Mouse (Mus musculus): Measurements from ENCODE around the gene Rad51b. TPM values are rescaled to one million over a fixed set of nuclear protein-coding genes. Genes with fewer than 3 reads are reported as not detected.

The Rad51b gene
- polyA plus RNA-seq, 1 experiment, result 13.8 TPM

DNA sequence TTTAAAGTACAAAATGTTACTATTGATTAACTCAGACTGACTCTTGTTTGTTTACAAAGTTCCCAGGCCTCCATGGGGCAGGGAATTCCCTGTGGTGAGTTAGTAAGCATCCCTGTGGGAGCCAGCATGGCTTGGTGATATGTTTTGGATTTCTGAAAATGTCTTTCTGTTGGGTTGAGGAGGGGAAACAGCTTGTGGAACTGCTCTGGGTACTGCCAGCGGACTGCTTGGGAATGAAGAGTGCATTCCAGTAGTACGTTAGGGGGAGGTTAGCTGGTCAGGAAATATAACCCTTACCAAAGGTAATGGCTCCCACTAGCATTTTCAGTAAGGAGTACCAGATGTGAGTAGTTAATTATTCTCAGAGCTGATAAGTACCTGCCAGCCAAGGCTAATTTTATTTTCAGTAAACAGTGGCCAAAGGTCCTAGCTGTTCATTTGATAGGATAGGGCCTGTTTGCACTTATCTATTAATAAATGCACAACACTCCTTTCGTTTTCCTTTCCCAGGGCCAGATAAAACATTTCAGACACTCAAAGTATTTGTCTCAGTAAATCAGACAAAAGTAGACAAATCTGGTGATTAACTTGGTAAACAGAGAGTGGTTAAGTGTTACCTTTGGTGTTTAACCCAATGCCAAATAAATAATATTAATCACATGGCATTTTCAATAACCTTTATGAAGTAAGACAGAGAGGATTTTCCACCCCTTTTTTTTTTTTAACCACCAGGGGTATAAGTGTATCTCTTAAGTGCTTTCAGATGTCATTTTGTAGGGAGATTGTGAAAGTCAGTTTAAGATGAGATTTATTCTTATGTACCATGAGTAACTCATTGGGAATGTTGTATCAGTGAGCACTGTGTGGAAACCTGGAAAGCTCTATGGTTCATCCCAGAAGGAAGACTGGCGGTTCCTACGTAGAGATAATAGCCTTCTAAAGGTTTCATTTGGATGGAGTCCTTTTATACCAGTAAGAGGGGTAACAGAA is 235.0 kb downstream of the Rad51b start:
- no peak overlapping the region for H3K27ac ChIP-seq (ENCODE audit: insufficient read depth, low read length)
- H3K4me1 ChIP-seq (ENCODE audit: control insufficient read depth, insufficient read depth, low read length), result no peaks in the 10 kb centered on the region
- TF ChIP-seq POLR2A (IDR thresholded peaks at IDR 0.05; ENCODE audit: insufficient read depth, low read length), result no peak
- H3K9ac ChIP-seq (ENCODE audit: low read depth, poor library complexity, severe bottlenecking), result no peak overlapping the region
- H3K36me3 ChIP-seq (ENCODE audit: control insufficient read depth, insufficient read depth, low read length, poor library complexity, severe bottlenecking), result no peaks in the 10 kb centered on the region
- H3K9me3 ChIP-seq (replicated peaks; ENCODE audit: control insufficient read depth, insufficient read depth, low read length, poor library complexity, severe bottlenecking), result no peaks in the 10 kb centered on the region
- no peak overlapping the region for H3K4me3 ChIP-seq (ENCODE audit: low read depth, low read length)
- no peaks in the 10 kb centered on the region for H3K27me3 ChIP-seq (ENCODE audit: control insufficient read depth, insufficient read depth, low read length, poor library complexity, severe bottlenecking)

DNA sequence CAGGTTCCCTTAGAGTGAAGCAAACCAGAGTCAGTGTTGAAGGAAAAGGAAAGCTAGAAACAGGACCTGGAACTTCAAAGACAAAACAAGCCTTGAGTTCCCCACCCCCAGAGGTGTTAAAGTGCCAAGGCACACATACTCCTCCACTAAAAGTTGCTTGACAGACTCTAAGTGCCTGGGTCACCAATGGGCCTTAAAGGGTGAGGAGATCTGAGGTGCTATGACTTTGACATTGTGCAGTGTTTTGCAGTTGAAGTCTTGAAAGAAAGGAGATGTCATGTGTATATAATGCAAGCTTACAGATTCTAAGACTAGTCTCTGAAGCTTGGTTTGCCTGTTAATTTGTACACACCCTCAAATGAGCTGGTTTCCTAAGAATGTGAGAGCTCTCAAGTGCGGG is 237.7 kb downstream of the Rad51b start:
- Histone ChIP-seq H3K27ac (ENCODE audit: insufficient read depth, low read length) (no peak overlapping the region), H3K36me3 (ENCODE audit: control insufficient read depth, insufficient read depth, low read length, poor library complexity, severe bottlenecking) (no peaks in the 10 kb centered on the region), H3K4me3 (ENCODE audit: low read depth, low read length) (no peak overlapping the region), H3K4me1 (ENCODE audit: control insufficient read depth, insufficient read depth, low read length) (no peaks in the 10 kb centered on the region), H3K27me3 (ENCODE audit: control insufficient read depth, insufficient read depth, low read length, poor library complexity, severe bottlenecking) (no peaks in the 10 kb centered on the region), H3K9me3 (replicated peaks; ENCODE audit: control insufficient read depth, insufficient read depth, low read length, poor library complexity, severe bottlenecking) (no peaks in the 10 kb centered on the region), H3K9ac (ENCODE audit: low read depth, poor library complexity, severe bottlenecking) (no peak overlapping the region)
- TF ChIP-seq EP300 (IDR thresholded peaks at IDR 0.05; ENCODE audit: insufficient read depth, low read depth, low read length), result no peak
- TF ChIP-seq POLR2A (IDR thresholded peaks at IDR 0.05; ENCODE audit: insufficient read depth, low read length), result no peak
- no peak for TF ChIP-seq CTCF (IDR thresholded peaks at IDR 0.05; ENCODE audit: low read depth, low read length)

- TF ChIP-seq POLR2A (IDR thresholded peaks at IDR 0.05; ENCODE audit: insufficient read depth, low read length) (no peak), EP300 (IDR thresholded peaks at IDR 0.05; ENCODE audit: insufficient read depth, low read depth, low read length) (no peak)
- no peaks in the 10 kb centered on the region for H3K27me3 ChIP-seq (ENCODE audit: control insufficient read depth, insufficient read depth, low read length, poor library complexity, severe bottlenecking)
- H3K27ac ChIP-seq (ENCODE audit: insufficient read depth, low read length), result no peak overlapping the region
- H3K36me3 ChIP-seq (ENCODE audit: control insufficient read depth, insufficient read depth, low read length, poor library complexity, severe bottlenecking), result no peaks in the 10 kb centered on the region
- no peak overlapping the region for H3K9ac ChIP-seq (ENCODE audit: low read depth, poor library complexity, severe bottlenecking)
- no peaks in the 10 kb centered on the region for H3K9me3 ChIP-seq (replicated peaks; ENCODE audit: control insufficient read depth, insufficient read depth, low read length, poor library complexity, severe bottlenecking)
- H3K4me3 ChIP-seq (ENCODE audit: low read depth, low read length), result no peak overlapping the region
- no peaks in the 10 kb centered on the region for H3K4me1 ChIP-seq (ENCODE audit: control insufficient read depth, insufficient read depth, low read length)
Measured at GRCm38 (mm10) chr12:79535532-79536437, 238.7 kb downstream of the Rad51b start.

DNA sequence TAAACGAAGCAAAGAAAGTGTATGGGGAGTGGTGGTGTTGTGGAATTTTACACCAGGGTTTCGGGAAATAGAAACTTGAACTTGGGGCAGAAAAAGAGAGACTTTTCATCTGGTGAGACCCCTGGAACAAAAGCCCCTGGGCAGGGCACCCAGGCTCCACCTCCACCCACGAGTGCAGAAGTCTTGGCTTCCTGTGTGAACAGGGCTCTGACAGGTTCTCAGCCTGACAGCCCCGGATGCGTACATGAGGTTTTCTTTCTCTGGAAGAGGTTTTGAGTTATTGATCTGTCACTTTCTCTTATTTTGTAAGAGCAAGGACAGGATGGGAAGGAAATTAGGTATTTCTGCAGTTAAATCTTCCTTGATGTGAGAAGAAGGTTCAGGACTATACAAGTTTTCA is 243.1 kb downstream of the Rad51b start:
- Histone ChIP-seq H3K4me3 (ENCODE audit: low read depth, low read length) (no peak overlapping the region), H3K36me3 (ENCODE audit: control insufficient read depth, insufficient read depth, low read length, poor library complexity, severe bottlenecking) (no peaks in the 10 kb centered on the region), H3K9me3 (replicated peaks; ENCODE audit: control insufficient read depth, insufficient read depth, low read length, poor library complexity, severe bottlenecking) (0 out of 2 replicates have a peak, but pooled peaks cover 5% of the 10 kb centered on the region), H3K27me3 (ENCODE audit: control insufficient read depth, insufficient read depth, low read length, poor library complexity, severe bottlenecking) (no peaks in the 10 kb centered on the region), H3K4me1 (ENCODE audit: control insufficient read depth, insufficient read depth, low read length) (no peaks in the 10 kb centered on the region), H3K27ac (ENCODE audit: insufficient read depth, low read length) (no peak overlapping the region), H3K9ac (ENCODE audit: low read depth, poor library complexity, severe bottlenecking) (no peak overlapping the region)
- TF ChIP-seq EP300 (IDR thresholded peaks at IDR 0.05; ENCODE audit: insufficient read depth, low read depth, low read length) (no peak), POLR2A (IDR thresholded peaks at IDR 0.05; ENCODE audit: insufficient read depth, low read length) (no peak), CTCF (IDR thresholded peaks at IDR 0.05; ENCODE audit: low read depth, low read length) (no peak)

DNA sequence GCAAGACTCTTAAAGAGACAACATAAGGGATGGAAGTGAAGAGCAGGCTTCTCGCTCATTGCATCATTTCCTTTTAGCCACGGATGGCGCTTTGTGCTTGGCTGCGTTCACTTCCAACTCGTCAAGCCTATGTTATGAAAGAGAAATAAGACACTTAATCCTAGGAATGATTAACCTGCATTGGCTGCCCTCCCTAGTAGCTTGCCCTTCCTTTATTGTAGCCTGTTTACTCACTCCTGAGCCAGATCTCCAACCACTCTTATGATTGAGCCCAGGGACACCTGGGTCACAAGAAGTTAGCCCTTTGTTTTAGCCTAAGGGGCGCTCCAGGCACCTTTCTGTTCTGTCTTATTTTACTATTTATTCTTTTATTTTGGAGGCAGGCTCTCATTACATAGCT is 244.5 kb downstream of the Rad51b start:
- TF ChIP-seq EP300 (IDR thresholded peaks at IDR 0.05; ENCODE audit: insufficient read depth, low read depth, low read length) (no peak), POLR2A (IDR thresholded peaks at IDR 0.05; ENCODE audit: insufficient read depth, low read length) (no peak), CTCF (IDR thresholded peaks at IDR 0.05; ENCODE audit: low read depth, low read length) (no peak)
- H3K27me3 ChIP-seq (ENCODE audit: control insufficient read depth, insufficient read depth, low read length, poor library complexity, severe bottlenecking), result no peaks in the 10 kb centered on the region

More for the DNA sequence above, 244.5 kb downstream of the Rad51b start:
- H3K9ac ChIP-seq (ENCODE audit: low read depth, poor library complexity, severe bottlenecking), result no peak overlapping the region
- no peak overlapping the region for H3K4me3 ChIP-seq (ENCODE audit: low read depth, low read length)
- H3K36me3 ChIP-seq (ENCODE audit: control insufficient read depth, insufficient read depth, low read length, poor library complexity, severe bottlenecking), result no peaks in the 10 kb centered on the region
- H3K27ac ChIP-seq (ENCODE audit: insufficient read depth, low read length), result no peak overlapping the region
- no peaks in the 10 kb centered on the region for H3K4me1 ChIP-seq (ENCODE audit: control insufficient read depth, insufficient read depth, low read length)
- H3K9me3 ChIP-seq (replicated peaks; ENCODE audit: control insufficient read depth, insufficient read depth, low read length, poor library complexity, severe bottlenecking), result 0 out of 2 replicates have a peak, but pooled peaks cover 5% of the 10 kb centered on the region
